Mouse (Mus musculus) spleen, postnatal 4 days (tissue): ENCODE measurements around the gene Mrps5.
"Not testable (repeated sequence)": the region's sequence is repeated elsewhere in the genome, so short reads cannot be mapped to it uniquely, and the experiment has no call there.

Experiments
- DNase-seq, 2 experiments: peaks; one replicate each; pipeline ENCODE4 v3.0.0; 2022; ENCODE audit warnings: low spot score in 2 of 2

Gene Mrps5

DNA sequence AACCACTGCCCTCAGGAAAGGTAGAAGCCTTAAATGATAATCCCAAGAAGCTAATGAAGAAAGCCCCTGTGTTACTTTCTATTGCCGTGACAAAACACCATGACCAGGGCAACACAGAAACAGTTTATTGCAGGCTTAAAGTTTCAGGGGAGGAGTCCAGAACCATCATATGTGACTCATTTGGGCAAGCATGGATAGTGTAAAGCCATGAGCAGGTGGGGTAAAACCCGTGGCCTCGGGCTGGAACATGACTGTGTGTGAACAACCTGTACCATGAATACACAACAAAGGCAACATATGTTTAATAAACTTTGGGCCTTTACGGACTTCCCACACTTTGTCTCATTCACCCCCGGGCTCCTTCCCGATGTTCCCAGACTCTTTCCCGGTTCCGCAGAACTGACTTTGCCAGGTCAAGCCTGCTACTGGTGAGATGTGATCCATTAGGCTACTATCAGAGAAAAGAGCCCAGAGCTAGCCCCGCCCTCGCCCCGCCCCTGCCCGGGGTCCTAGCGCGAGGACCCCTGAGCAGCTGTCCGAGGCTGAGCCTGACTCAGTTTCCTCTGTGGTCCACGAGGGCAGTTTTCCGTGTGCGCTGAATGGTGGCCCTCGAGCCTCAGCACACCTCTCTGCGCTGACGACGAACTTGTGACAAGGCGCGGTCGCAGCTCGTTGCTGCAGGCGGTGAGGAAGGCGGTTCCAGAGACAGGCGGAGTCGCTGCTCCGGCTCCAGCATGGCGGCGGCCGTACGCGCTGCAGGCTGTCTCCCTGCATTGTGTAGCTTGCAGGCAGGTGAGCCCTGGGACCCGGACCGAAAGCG lies at the start of gene Mrps5, which contains the start of gene Zfp661:
Gene Mrps5 (plus strand): TSS at position 529 of the 820 bp plus-strand sequence.
Gene Zfp661 (minus strand): TSS at position 401 of the 820 bp plus-strand sequence.
- peak; percentile 87 to 92 for DNase-seq

DNA sequence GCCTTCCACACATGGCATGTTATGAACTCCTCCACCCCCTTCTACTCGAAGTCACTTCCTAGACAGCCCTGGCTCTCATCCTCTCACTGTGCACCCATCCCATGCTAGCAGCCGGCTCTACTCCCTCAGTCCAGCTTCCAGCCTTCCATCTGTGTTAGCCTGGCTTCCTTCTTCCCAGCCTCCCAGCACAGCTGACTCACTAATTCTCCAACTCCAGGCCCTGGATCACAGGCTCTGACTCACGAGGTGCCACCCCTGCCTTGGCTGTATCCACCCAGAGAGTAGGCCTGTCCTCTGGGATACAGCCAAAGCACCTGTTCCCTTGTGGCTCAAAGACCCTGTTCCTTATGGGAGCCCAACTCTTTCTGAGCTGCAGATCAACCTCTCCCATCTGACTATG lies 49.5 kb upstream of the Mrps5 start:
- DNase-seq = no peak

DNA sequence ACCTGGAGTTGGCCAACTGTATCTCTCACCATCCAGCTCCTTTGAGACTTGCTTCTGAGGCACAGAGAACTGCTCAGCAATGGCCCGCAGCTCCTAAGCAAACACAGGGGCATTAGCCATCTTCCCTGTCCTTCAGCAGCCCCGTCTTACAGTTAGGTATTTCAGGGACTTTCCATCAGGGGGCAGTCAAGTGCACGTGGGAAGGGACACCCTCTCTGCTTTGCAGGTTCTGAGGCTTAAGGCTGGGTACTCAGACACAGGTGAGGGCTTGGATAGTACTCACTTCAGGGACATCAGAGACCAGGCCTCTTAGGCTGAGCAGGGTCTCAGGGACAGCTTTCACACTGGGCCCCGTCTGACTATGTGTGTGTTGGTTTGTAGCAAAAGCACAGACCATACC lies 47.5 kb upstream of the Mrps5 start:
- no peak for DNase-seq

DNA sequence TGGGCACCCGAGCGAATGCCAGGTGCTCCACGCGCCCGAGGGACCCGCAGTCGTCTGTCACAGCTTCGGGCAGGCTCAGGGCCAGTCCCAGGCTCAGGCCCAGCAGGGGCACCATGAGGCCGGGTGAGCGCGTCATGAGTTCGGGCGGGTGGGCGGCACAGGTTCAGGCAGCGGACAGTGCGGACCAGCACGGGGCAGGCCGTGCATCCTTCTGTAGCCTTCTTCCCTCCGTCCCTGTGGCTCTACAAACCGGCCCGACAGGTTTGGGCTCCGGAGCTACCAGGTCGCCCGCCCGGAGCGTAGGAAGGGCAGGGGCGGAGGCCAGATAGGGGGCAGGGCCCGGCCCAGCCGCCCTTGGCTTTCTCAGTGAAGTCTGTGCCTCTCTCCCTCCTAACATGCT lies 45.8 kb upstream of the Mrps5 start, which contains the start of gene Prom2:
Gene Prom2 (minus strand): TSS at position 283 of the 400 bp plus-strand sequence.
- DNase-seq = no peak

GRCm38 (mm10) chr2:127541697-127542096 lies 45.3 kb upstream of the Mrps5 start:
- no peak for DNase-seq

DNA sequence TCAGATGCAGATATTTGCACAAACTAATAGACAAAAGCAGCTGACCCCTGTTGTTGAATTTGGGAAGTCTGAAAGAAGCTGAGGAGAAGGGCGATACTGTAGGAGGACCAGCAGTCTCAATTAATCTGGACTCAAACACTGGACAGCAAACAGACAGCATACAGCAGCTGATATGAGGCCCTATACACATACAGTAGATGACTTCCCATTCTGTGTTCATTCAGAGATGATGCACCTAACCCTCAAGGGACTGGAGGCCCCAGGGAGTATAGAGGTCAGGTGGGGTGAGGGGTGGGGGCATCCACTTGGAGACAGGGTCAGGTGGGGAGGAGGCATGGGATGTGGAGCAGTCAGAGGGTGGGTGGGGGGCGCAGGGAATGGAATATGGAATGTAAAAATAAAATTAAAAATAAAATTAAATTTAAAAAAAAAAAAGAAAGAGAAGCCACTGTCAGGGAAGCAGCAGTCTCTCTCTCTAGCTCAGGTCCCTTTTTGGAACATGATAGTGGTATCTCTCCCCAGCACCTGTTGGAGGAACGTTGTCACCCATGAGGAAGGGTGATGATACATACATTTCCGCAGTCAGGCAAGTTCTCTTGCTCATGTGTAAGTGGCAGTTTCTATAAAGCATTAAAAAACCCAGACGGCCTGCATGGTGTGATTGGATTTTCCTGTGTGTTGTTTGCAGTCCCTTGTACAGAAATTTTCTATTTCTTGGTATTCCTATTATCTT lies 38.5 kb upstream of the Mrps5 start:
- DNase-seq = no peak

- DNase-seq = no peak
Measured at GRCm38 (mm10) chr2:127549711-127550110, 37.3 kb upstream of the Mrps5 start.

DNA sequence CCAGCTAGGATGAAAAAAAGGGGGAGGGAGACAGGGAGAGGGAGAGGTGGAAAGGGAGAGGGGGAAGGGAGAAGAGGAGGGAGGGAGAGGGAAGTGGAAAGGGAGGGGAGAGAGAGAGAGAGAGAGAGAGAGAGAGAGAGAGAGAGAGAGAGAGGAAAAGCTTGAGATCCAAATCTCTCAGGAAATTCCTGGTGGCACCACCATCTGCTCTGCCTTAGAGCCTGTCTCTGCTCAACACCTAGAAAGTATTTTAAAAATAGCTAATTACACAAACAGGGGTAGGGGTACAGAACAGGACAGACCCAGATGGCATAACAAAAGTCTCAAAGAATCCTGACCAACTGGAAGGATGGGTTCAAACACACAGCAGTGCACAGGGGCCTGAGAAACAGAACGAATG lies 36.6 kb upstream of the Mrps5 start:
- no peak for DNase-seq

GRCm38 (mm10) chr2:127551078-127551477 lies 35.9 kb upstream of the Mrps5 start:
- DNase-seq = no peak

DNA sequence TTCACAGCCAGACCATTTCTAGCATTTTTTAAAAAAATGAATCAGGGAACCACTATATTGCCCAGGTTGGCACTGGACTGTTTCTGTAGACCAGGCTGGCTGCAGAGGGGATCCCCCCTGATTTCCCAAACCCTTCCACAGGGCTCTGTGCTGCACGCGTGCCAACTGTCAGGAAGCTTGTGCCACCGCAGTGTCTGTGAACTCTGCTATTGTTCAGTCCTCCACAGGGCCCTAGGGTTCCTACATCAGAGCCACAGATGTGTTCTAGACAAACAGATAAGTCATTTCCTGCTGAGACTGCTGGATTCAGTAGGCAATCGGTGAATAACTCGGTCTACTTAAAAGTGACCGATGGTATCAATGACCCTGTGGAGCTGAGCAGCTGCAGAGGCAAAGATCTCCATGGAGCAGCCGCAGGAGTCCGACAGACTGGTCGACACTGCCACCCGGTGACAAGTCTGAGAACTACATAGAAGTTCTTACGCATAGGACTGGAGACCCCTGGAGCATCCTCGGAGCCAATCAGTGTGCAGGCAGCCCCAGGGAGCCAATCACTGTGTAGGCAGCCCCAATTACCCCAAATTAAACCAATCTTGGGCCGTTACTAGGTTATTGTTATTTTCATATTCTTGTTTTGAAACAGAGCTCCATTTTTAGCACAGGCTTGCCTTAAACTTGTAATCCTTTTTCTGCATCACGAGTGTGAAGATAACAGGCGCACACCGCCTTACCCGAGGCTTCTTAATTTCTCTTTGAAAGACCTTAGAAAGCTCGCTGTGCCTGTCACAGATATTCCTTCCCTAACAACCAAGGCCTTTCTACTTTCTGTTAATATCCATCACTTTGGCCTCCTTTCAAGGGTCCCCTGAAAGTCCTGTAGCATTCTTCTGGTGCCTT lies 27.7 kb upstream of the Mrps5 start:
- DNase-seq = peak; percentile 70 to 85

- no peak for DNase-seq
Measured at GRCm38 (mm10) chr2:127573322-127573721, 13.7 kb upstream of the Mrps5 start.

GRCm38 (mm10) chr2:127584436-127584858 lies 2.6 kb upstream of the Mrps5 start:
- peak; percentile 85 to 93 for DNase-seq

- DNase-seq = no peak
Measured at GRCm38 (mm10) chr2:127587514-127587844, 457 bp downstream of the Mrps5 start.

- DNase-seq = no peak
Measured at GRCm38 (mm10) chr2:127588897-127589296, 1.9 kb downstream of the Mrps5 start.

DNA sequence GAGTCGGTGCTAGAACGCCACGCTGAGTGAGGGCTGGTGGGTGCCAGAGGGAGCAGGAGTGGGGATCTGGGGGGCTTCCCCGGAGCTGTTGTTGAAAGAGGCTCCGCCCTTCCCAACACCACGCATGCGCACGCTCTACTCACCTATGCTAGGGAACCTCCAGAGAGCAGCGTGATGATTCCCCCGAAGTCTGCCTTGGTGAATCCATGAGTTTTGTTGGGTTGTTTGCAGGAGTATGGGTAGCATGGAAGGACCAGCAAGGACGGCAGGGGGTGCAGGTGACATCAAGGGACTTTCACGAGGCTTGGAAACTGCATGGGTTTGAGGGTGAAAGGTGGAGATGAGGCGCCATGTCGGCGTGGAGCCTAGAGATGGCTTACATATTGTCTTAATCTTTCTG lies 3.2 kb downstream of the Mrps5 start:
- peak; percentile 24 to 70 for DNase-seq

DNA sequence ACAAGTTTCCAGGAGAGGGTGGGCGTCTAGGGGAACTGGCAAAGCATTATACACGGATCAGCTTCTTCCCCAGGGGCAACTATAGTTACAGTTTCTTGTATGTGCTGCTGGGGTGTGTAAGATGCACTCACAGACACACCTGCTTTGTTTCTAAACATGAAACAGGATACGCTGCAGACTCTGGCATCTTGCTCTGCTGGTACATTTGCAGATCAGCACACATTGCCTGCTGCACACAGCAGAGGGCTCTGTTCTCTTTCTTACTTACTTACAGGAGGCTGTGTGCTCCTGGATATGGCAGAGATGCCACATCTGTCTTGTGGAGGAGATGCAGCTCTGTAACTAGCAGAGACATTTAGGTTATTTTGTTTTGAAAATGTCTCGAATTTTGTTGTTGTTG lies 3.8 kb downstream of the Mrps5 start:
- no peak for DNase-seq

GRCm38 (mm10) chr2:127603383-127603782 lies 16.4 kb downstream of the Mrps5 start:
- not testable (repeated sequence) for DNase-seq

DNA sequence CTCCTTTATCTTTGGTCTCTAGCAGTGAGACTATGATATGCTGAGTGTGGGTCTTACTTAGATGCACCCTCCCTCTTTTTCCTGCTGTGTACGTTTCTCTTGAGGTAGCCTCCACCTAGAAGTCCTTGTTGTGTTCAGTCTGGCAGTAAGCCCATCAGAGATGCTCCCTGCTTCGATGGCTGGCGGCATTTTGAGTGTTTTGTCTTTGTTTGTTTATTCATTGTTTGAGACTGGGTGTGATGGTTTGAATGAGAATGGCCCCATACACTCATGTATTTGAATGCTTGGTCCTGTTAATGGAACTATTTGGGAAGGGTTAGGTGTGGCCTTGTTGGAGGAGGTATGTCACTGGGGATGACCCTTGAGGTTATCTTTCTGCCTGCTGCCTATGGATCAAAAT lies 18.2 kb downstream of the Mrps5 start:
- no peak for DNase-seq

- no peak for DNase-seq
Measured at GRCm38 (mm10) chr2:127608234-127608633, 21.2 kb downstream of the Mrps5 start.

GRCm38 (mm10) chr2:127608986-127609385 lies 22.0 kb downstream of the Mrps5 start:
- no peak for DNase-seq

DNA sequence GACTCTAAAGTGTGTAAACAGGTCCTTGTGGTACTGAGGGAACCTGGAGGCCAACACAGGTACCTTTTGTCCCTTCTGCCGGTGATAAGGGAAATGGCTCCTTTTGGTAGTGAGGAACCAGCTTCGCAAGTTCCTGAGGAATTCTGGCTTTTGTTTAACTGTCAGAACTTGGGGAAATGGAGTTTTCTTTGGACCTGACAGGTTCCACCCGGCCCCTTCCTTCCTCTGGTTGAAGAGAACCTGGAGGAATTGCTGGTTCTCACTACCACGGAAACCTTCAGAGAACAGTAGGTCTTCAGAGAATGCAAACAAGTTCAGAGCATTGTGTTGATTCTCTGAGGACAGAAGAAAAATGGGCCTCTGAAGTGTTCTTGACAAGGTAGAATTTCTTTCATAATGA lies 24.4 kb downstream of the Mrps5 start:
- no peak for DNase-seq

DNA sequence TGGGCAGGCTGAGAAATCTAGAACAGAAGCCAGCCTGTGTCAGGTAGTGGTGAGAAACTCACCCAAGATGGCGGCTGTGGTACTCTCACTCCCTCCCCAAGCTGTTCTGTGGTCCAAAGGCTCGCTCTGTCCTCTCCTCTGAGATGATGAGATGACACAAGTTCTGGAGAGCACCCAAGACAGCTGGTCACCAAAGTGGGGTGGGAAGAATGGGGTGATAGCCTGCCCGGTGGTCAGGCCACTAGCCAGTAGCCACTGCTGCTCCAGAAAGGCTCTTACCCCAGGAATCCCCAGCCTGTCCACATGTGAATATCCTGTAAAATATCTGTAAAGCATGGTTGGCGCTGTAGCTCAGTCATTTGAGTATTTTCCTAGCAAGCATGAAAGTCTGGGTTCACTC lies 25.3 kb downstream of the Mrps5 start:
- no peak for DNase-seq
